Mouse (Mus musculus) CH12.LX (cell line): ENCODE measurements around the gene Tmem189. TPM values are rescaled to one million over a fixed set of nuclear protein-coding genes. Genes with fewer than 3 reads are reported as not detected.
A peak's percentile ranks its signal among the peaks of the same experiment; 100 is the strongest.

ENCODE experiments used
- DNase-seq: peaks from one replicate; pipeline ENCODE4 v3.0.0-alpha.2; 2013; ENCODE audit errors: extremely low read depth
- H3K27ac ChIP-seq: 2 replicates; pipeline ENCODE4 v1.5.1; 2012; ENCODE audit warnings: low read depth, mild to moderate bottlenecking, control low read depth, moderate library complexity; ENCODE audit not compliant: insufficient read depth
- H3K27me3 ChIP-seq: replicated peaks from 2 replicates; pipeline ENCODE3; 2012; ENCODE audit warnings: inconsistent platforms
- H3K36me3 ChIP-seq, 2 experiments: replicated peaks in 1 of 2; 2 replicates each; pipeline versions ENCODE3 to v1.6.1; 2012; ENCODE audit warnings: inconsistent platforms in 1 of 2, low read length in 1 of 2, mild to moderate bottlenecking in 1 of 2, mixed read lengths in 1 of 2, moderate library complexity in 1 of 2; ENCODE audit not compliant: control insufficient read depth in 1 of 2, insufficient read depth in 1 of 2
- H3K4me1 ChIP-seq, 2 experiments: 2 replicates each; pipeline ENCODE4 v1.6.1; 2012; ENCODE audit warnings: inconsistent platforms in 1 of 2, moderate library complexity in 1 of 2; ENCODE audit not compliant: insufficient read depth in 2 of 2, control insufficient read depth in 1 of 2
- H3K4me2 ChIP-seq: 2 replicates; pipeline ENCODE4 v1.6.1; 2012; ENCODE audit warnings: low read depth, mild to moderate bottlenecking, control low read depth; ENCODE audit not compliant: poor library complexity, insufficient read depth, severe bottlenecking
- H3K4me3 ChIP-seq, 3 experiments: fragments of 150-350 bp in 1 of 3; sonication (generic) in 1 of 3; replicated peaks in 1 of 3; 2 replicates each; pipeline versions ENCODE3 to v1.5.1; 2011 to 2012; ENCODE audit warnings: low read depth in 2 of 3, low read length in 2 of 3, mild to moderate bottlenecking in 2 of 3, moderate library complexity in 2 of 3, control low read depth in 1 of 3, improper control_type of control experiment in 1 of 3, inconsistent platforms in 1 of 3, mixed read lengths in 1 of 3; ENCODE audit not compliant: poor library complexity in 1 of 3
- H3K79me2 ChIP-seq: replicated peaks from 2 replicates; pipeline ENCODE4 v1.6.1; 2012; ENCODE audit warnings: mild to moderate bottlenecking, moderate library complexity; ENCODE audit not compliant: control insufficient read depth, poor library complexity, insufficient read depth, severe bottlenecking; ENCODE audit errors: extremely low read depth
- H3K9ac ChIP-seq: 2 replicates; pipeline ENCODE4 v1.6.1; 2012; ENCODE audit warnings: low read depth, mild to moderate bottlenecking, control low read depth, moderate library complexity; ENCODE audit not compliant: insufficient read depth
- H3K9me3 ChIP-seq: replicated peaks from 2 replicates; pipeline ENCODE3; 2012; ENCODE audit warnings: low read length, inconsistent platforms, mixed read lengths
- BHLHE40 ChIP-seq: IDR thresholded peaks from 2 replicates; pipeline ENCODE4 v1.6.1; 2011; ENCODE audit warnings: mild to moderate bottlenecking, low read depth, low read length, improper control_type of control experiment
- CHD1 ChIP-seq: IDR thresholded peaks from 2 replicates; pipeline ENCODE4 v1.6.1; 2012; ENCODE audit warnings: low read depth, low read length, improper control_type of control experiment, inconsistent platforms
- CHD2 ChIP-seq: IDR thresholded peaks from 2 replicates; pipeline ENCODE4 v1.6.1; 2011; ENCODE audit warnings: low read length, improper control_type of control experiment
- CTCF ChIP-seq, 2 experiments: IDR thresholded peaks in 1 of 2; conservative IDR thresholded peaks in 1 of 2; 2 replicates each; pipeline ENCODE4 v1.5.1; 2011 to 2012; ENCODE audit warnings: low read depth in 2 of 2, low read length in 2 of 2, improper control_type of control experiment in 1 of 2, inconsistent platforms in 1 of 2, mild to moderate bottlenecking in 1 of 2, moderate library complexity in 1 of 2
- E2F4 ChIP-seq: IDR thresholded peaks from 2 replicates; pipeline ENCODE4 v1.6.1; 2011; ENCODE audit warnings: low read depth, low read length, improper control_type of control experiment; ENCODE audit not compliant: insufficient replicate concordance
- ELF1 ChIP-seq: IDR thresholded peaks from 2 replicates; pipeline ENCODE4 v1.6.1; 2014; ENCODE audit warnings: low read depth, mild to moderate bottlenecking, inconsistent platforms, low read length, improper control_type of control experiment
- EP300 ChIP-seq: IDR thresholded peaks from 2 replicates; pipeline ENCODE4 v1.6.1; 2011; ENCODE audit warnings: low read length, improper control_type of control experiment
- ETS1 ChIP-seq: conservative IDR thresholded peaks from 2 replicates; pipeline ENCODE4 v1.6.1; 2012; ENCODE audit warnings: low read depth, mild to moderate bottlenecking, inconsistent platforms, low read length, improper control_type of control experiment, moderate library complexity
- HCFC1 ChIP-seq: IDR thresholded peaks from 2 replicates; pipeline ENCODE4 v1.6.1; 2012; ENCODE audit warnings: low read depth, mild to moderate bottlenecking, inconsistent platforms, low read length, improper control_type of control experiment
- IRF4 ChIP-seq: IDR thresholded peaks from 2 replicates; pipeline ENCODE4 v1.6.1; 2014; ENCODE audit warnings: low read depth, mild to moderate bottlenecking, inconsistent platforms, low read length, improper control_type of control experiment
- JUN ChIP-seq: IDR thresholded peaks from 2 replicates; pipeline ENCODE4 v1.6.1; 2011; ENCODE audit warnings: low read depth, mild to moderate bottlenecking, low read length, improper control_type of control experiment, moderate library complexity; ENCODE audit not compliant: insufficient read depth
- JUND ChIP-seq: conservative IDR thresholded peaks from 2 replicates; pipeline ENCODE4 v1.6.1; 2011; ENCODE audit warnings: low read depth, low read length, improper control_type of control experiment
- MAFK ChIP-seq: IDR thresholded peaks from 2 replicates; pipeline ENCODE4 v1.6.1; 2011; ENCODE audit warnings: low read length, improper control_type of control experiment; ENCODE audit not compliant: insufficient replicate concordance
- MAX ChIP-seq: IDR thresholded peaks from 2 replicates; pipeline ENCODE4 v1.6.1; 2011; ENCODE audit warnings: low read length, improper control_type of control experiment
- MAZ ChIP-seq: IDR thresholded peaks from 2 replicates; pipeline ENCODE4 v1.6.1; 2012; ENCODE audit warnings: low read depth, mild to moderate bottlenecking, inconsistent platforms, low read length, improper control_type of control experiment, moderate library complexity
- MEF2A ChIP-seq: IDR thresholded peaks from 2 replicates; pipeline ENCODE4 v1.6.1; 2014; ENCODE audit warnings: low read depth, mild to moderate bottlenecking, inconsistent platforms, low read length, improper control_type of control experiment, borderline replicate concordance
- MXI1 ChIP-seq: IDR thresholded peaks from 2 replicates; pipeline ENCODE4 v1.6.1; 2011; ENCODE audit warnings: mild to moderate bottlenecking, low read depth, low read length, improper control_type of control experiment
- MYC ChIP-seq: IDR thresholded peaks from 2 replicates; pipeline ENCODE4 v1.6.1; 2011; ENCODE audit warnings: low read depth, mild to moderate bottlenecking, improper control_type of control experiment, low read length
- NRF1 ChIP-seq: IDR thresholded peaks from 2 replicates; pipeline ENCODE4 v1.6.1; 2014; ENCODE audit warnings: low read depth, mild to moderate bottlenecking, inconsistent platforms, low read length, improper control_type of control experiment, moderate library complexity
- PAX5 ChIP-seq: IDR thresholded peaks from 2 replicates; pipeline ENCODE4 v1.6.1; 2012; ENCODE audit warnings: low read length, inconsistent platforms, mixed read lengths
- RAD21 ChIP-seq: IDR thresholded peaks from 2 replicates; pipeline ENCODE4 v1.6.1; 2011; ENCODE audit warnings: low read depth, mild to moderate bottlenecking, low read length, improper control_type of control experiment, moderate library complexity
- SIN3A ChIP-seq: IDR thresholded peaks from 2 replicates; pipeline ENCODE4 v1.6.1; 2012; ENCODE audit warnings: low read length, improper control_type of control experiment, inconsistent platforms
- SMC3 ChIP-seq: IDR thresholded peaks from 2 replicates; pipeline ENCODE4 v1.6.1; 2011; ENCODE audit warnings: low read depth, low read length, improper control_type of control experiment
- TBP ChIP-seq: conservative IDR thresholded peaks from 2 replicates; pipeline ENCODE4 v1.6.1; 2011; ENCODE audit warnings: low read depth, low read length, improper control_type of control experiment
- TCF12 ChIP-seq: IDR thresholded peaks from 2 replicates; pipeline ENCODE4 v1.6.1; 2014; ENCODE audit warnings: low read depth, mild to moderate bottlenecking, inconsistent platforms, low read length, improper control_type of control experiment
- UBTF ChIP-seq: IDR thresholded peaks from 2 replicates; pipeline ENCODE4 v1.6.1; 2012; ENCODE audit warnings: low read depth, mild to moderate bottlenecking, inconsistent platforms, low read length, improper control_type of control experiment, moderate library complexity
- ZC3H11A ChIP-seq: IDR thresholded peaks from 2 replicates; pipeline ENCODE4 v1.6.1; 2012; ENCODE audit warnings: low read depth, mild to moderate bottlenecking, inconsistent platforms, low read length, improper control_type of control experiment
- ZMIZ1 ChIP-seq: IDR thresholded peaks from 2 replicates; pipeline ENCODE4 v1.6.1; 2012; ENCODE audit warnings: low read depth, mild to moderate bottlenecking, inconsistent platforms, low read length, improper control_type of control experiment
- ZNF384 ChIP-seq: IDR thresholded peaks from 2 replicates; pipeline ENCODE4 v1.6.1; 2012; ENCODE audit warnings: low read depth, low read length, improper control_type of control experiment, inconsistent platforms
- dilution Hi-C: fragments of 300-500 bp; cut with MboI; formaldehyde crosslinking; loops from 2 replicates; pipeline ENCODE4 v1.14.3; 2020; ENCODE audit warnings: low sequenced_read_pairs; ENCODE audit not compliant: extremely low pct_unique_long_range_greater_than_20kb, extremely low pct_ligation_motif_present
- in situ Hi-C: fragments of 300-500 bp; cut with MboI; formaldehyde crosslinking; loops from 3 replicates; pipeline ENCODE4 v1.14.3; 2019; ENCODE audit warnings: low sequenced_read_pairs, low pct_ligation_motif_present, low pct_unique_long_range_greater_than_20kb, mixed read lengths
- polyA plus RNA-seq: library from polyadenylated mRNA; unstranded; fragments of >175 nt; gene quantifications from 2 replicates; pipeline ENCODE4 v1.2.1, GENCODE M21; 2012; ENCODE audit warnings: low read depth; ENCODE audit not compliant: insufficient read length
- total RNA-seq, 2 experiments: library from RNA; depleted of rRNA; stranded (reverse); fragments of 300-350 nt in 1 of 2; fragments of >200 nt in 1 of 2; gene quantifications; 2 replicates each; pipeline ENCODE4 v1.2.3; 2012 to 2014

Gene Tmem189
- total and polyA plus RNA-seq, 3 experiments, result 27.9 to 30.9 (median 29.5) TPM

DNA sequence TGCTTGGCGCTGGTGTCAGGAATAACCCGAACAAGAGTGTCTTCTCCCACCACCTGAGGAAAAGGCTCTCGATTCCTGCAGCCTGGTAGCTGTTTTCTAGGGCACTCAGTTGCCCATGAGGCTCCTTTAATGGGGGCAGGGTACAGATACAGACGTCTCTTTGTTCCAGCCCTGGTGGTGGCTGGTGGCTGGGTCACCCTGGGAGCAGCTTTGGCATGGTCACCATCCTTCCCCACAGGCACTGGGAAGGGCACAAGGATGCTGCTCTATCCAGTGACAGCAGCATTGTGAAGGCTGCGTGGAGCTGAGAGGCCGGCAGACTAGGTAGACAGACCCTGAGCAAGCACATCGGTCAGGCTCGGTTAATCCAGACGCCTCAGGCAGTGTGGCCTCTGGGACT lies 38.0 kb downstream of the Tmem189 start:
- peaks cover 20% of the 10 kb centered on the region for H3K79me2 ChIP-seq
- H3K4me1 ChIP-seq, result peaks cover 32 to 39% of the 10 kb centered on the region in 2 experiments
- dilution Hi-C loops, result no loop called here
- H3K27ac ChIP-seq, result no peak overlapping the region
- no peak overlapping the region for H3K4me3 ChIP-seq
- H3K9me3 ChIP-seq, result no peaks in the 10 kb centered on the region
- no peaks in the 10 kb centered on the region for H3K27me3 ChIP-seq
- peaks cover 45 to 73% of the 10 kb centered on the region in 2 experiments for H3K36me3 ChIP-seq
- in situ Hi-C loops, result no loop called here
- H3K4me2 ChIP-seq, result no peak overlapping the region
- TF ChIP-seq CHD1 (no peak), JUN (no peak), UBTF (no peak), E2F4 (no peak)
- no peak overlapping the region for H3K9ac ChIP-seq
- DNase-seq, result no peak

DNA sequence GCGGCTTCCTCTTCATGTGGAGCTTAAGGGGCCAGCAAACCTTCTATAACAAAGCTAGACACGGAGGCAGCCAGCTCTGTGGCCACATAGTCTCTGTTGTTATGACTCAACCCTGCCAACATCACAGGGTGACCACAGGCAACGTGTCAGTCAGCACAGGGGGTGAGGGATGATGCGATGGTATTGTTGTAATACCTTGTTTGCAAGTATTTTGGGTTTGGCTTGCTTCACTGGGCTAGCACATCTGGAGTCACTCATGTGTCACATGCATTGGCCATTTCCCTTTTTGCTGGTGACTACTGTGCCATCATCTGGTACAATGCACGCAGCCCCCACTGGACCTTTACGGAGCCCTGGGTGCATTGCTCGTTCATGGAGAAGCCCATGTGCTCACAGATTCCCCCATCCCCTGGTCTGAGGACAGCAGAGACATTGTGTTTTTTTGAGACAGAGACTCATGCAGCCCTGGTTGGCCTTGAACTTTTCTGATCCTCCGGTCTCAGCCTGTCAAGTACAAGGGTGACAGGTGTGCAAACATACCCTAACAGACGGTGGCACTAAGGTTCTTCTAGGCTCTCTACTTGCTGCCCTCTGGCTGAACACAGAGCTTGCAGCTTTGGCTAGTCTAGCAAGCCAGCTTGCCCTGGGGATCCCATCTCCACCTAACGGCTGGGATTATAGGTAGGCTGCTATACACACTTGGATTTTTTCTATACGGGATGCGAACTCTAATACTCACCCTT lies 40.2 kb downstream of the Tmem189 start:
- Histone ChIP-seq H3K79me2 (no peaks in the 10 kb centered on the region), H3K9me3 (no peaks in the 10 kb centered on the region), H3K4me1 (peaks cover 28 to 33% of the 10 kb centered on the region in 2 experiments), H3K27ac (peak overlapping the region; percentile 61), H3K4me3 (no peak overlapping the region), H3K9ac (no peak overlapping the region), H3K36me3 (peaks cover 53 to 85% of the 10 kb centered on the region in 2 experiments), H3K4me2 (peak overlapping the region; percentile 31; the same call in 1 of the 2 replicates), H3K27me3 (no peaks in the 10 kb centered on the region)
- DNase-seq, result peak; percentile 87
- in situ Hi-C loops, result no loop called here
- dilution Hi-C loops, result no loop called here
- TF ChIP-seq SMC3 (peak; percentile 10), RAD21 (peak; percentile 43), MXI1 (peak; percentile 88), JUN (peak; percentile 76), MAFK (peak; percentile 53), CTCF (conservative IDR thresholded peaks at IDR 0.05 in 1 of 2, IDR thresholded peaks at IDR 0.05 in 1 of 2; ENCODE audit: low read depth in 2 of 2, low read length in 2 of 2) (peak in 1 of 2 experiments; percentile 47; a peak in 2 of 4 replicates), NRF1 (peak; percentile 19; the same call in 1 of the 2 replicates), ELF1 (peak; percentile 45; the same call in 1 of the 2 replicates), MAX (peak; percentile 76; the same call in 1 of the 2 replicates), JUND (peak; percentile 75), CHD2 (peak; percentile 57; the same call in 1 of the 2 replicates), ZNF384 (no peak), SIN3A (peak; percentile 82; the same call in 1 of the 2 replicates), EP300 (peak; percentile 85), TCF12 (peak; percentile 86), HCFC1 (no peak), ETS1 (peak; percentile 99), MYC (peak; percentile 90), BHLHE40 (peak; percentile 99), MAZ (peak; percentile 77), ZMIZ1 (no peak), MEF2A (peak; percentile 86), TBP (no peak), IRF4 (peak; percentile 97), PAX5 (no peak), ZC3H11A (no peak)
